Mouse (Mus musculus) intestine, postnatal 0 days (tissue): ENCODE data around the gene Cox7b2. TPM values are rescaled to one million over a fixed set of nuclear protein-coding genes. Genes with fewer than 3 reads are reported as not detected.
A peak's percentile ranks its signal among the peaks of the same experiment; 100 is the strongest.
"Not testable (repeated sequence)": the region's sequence is repeated elsewhere in the genome, so short reads cannot be mapped to it uniquely, and the experiment has no call there.

Experiments used
- ATAC-seq: fragments of 200-750 bp; cut with Nextera tagmentation; 2 replicates; pipeline ENCODE4 v1.8.0; 2017; ENCODE audit warnings: mild to moderate bottlenecking, moderate TSS enrichment, moderate library complexity
- H3K27ac ChIP-seq: fragments of 300-500 bp; sonication (generic); 2 replicates; pipeline ENCODE4 v1.5.1; 2014; ENCODE audit warnings: mild to moderate bottlenecking, low read depth, low read length, moderate library complexity
- H3K27me3 ChIP-seq: fragments of 300-500 bp; sonication (generic); replicated peaks from 2 replicates; pipeline ENCODE4 v1.6.1; 2014; ENCODE audit warnings: low read length, mixed read lengths; ENCODE audit not compliant: control insufficient read depth, insufficient read depth
- H3K36me3 ChIP-seq: fragments of 300-500 bp; sonication (generic); 2 replicates; pipeline ENCODE4 v1.6.1; 2014; ENCODE audit warnings: mild to moderate bottlenecking, moderate library complexity; ENCODE audit not compliant: control insufficient read depth, insufficient read depth
- H3K4me1 ChIP-seq: fragments of 300-500 bp; sonication (generic); replicated peaks from 2 replicates; pipeline ENCODE4 v1.6.1; 2014; ENCODE audit warnings: antibody characterized with exemption, low read length, mixed read lengths; ENCODE audit not compliant: control insufficient read depth, insufficient read depth
- H3K4me2 ChIP-seq: fragments of 300-500 bp; sonication (generic); replicated peaks from 2 replicates; pipeline ENCODE4 v1.6.1; 2014; ENCODE audit warnings: low read depth, mild to moderate bottlenecking, moderate library complexity
- H3K4me3 ChIP-seq: fragments of 300-500 bp; sonication (generic); 2 replicates; pipeline ENCODE4 v1.5.1; 2014; ENCODE audit warnings: low read depth, low read length
- H3K9ac ChIP-seq: fragments of 300-500 bp; sonication (generic); 2 replicates; pipeline ENCODE4 v1.6.1; 2014; ENCODE audit warnings: mild to moderate bottlenecking, low read depth, low read length
- H3K9me3 ChIP-seq: fragments of 300-500 bp; sonication (generic); 2 replicates; pipeline ENCODE4 v1.6.1; 2016; ENCODE audit warnings: mixed run types; ENCODE audit not compliant: control insufficient read depth
- CTCF ChIP-seq: sonication (generic); IDR thresholded peaks from 2 replicates; pipeline ENCODE4 v1.5.1; 2016; ENCODE audit warnings: low read depth, mild to moderate bottlenecking, control low read depth, antibody characterized with exemption, moderate library complexity
- WGBS: fragments of 180-500 bp; shearing (Covaris S2); extraction: QIAGEN DNeasy Blood & Tissue Kit; methylation state at CpG from one replicate; pipeline ENCODE4 v1.1.7; 2014; 5-methylcytosine and 5-hydroxymethylcytosine counted together
- polyA plus RNA-seq: library from polyadenylated mRNA; unstranded; fragments of >200 nt; fragmentation: Nextera tagmentation; extraction: Ambion mirVana; gene quantifications from 2 replicates; pipeline ENCODE4 v1.2.1, GENCODE M21; 2015

Cox7b2 gene
- not detected in 2 replicates for polyA plus RNA-seq

- Histone ChIP-seq H3K4me2 (no peak within 1 kb of the TSS), H3K27me3 (no peaks in the 10 kb centered on the region), H3K4me1 (no peaks in the 10 kb centered on the region), H3K9ac (no peak within 1 kb of the TSS), H3K4me3 (no peak within 1 kb of the TSS), H3K9me3 (no peaks in the 10 kb centered on the region), H3K36me3 (no peaks in the 10 kb centered on the region), H3K27ac (no peak within 1 kb of the TSS)
- ATAC-seq = no peak
- TF ChIP-seq CTCF = no peak
- WGBS = 91% methylated on average over 10 of the region's 10 CpGs
Observed at GRCm38 (mm10) chr5:71548079-71548478, at the start of gene Cox7b2. Cox7b2 (minus strand) TSS chr5:71548205.

- no peak for TF ChIP-seq CTCF
- Histone ChIP-seq H3K36me3 (no peaks in the 10 kb centered on the region), H3K27ac (no peak overlapping the region), H3K4me3 (no peak overlapping the region), H3K9me3 (no peaks in the 10 kb centered on the region), H3K4me2 (no peak overlapping the region), H3K27me3 (no peaks in the 10 kb centered on the region), H3K9ac (no peak overlapping the region), H3K4me1 (no peaks in the 10 kb centered on the region)
- WGBS = 77% methylated on average over 2 of the region's 2 CpGs
- ATAC-seq = no peak
Observed at GRCm38 (mm10) chr5:71595321-71595720, 47.3 kb upstream of the Cox7b2 start.

GRCm38 (mm10) chr5:71593745-71594255 is 45.8 kb upstream of the Cox7b2 start:
- H3K9me3 ChIP-seq = no peaks in the 10 kb centered on the region
- H3K4me1 ChIP-seq = no peaks in the 10 kb centered on the region
- no peak overlapping the region for H3K4me3 ChIP-seq
- TF ChIP-seq CTCF = no peak
- H3K4me2 ChIP-seq = no peak overlapping the region
- H3K9ac ChIP-seq = no peak overlapping the region
- H3K36me3 ChIP-seq = no peaks in the 10 kb centered on the region
- ATAC-seq = no peak
- 73% methylated on average over 2 of the region's 2 CpGs for WGBS
- H3K27me3 ChIP-seq = no peaks in the 10 kb centered on the region
- no peak overlapping the region for H3K27ac ChIP-seq

- WGBS = 85% methylated on average over 9 of the region's 9 CpGs
- no peak overlapping the region for H3K4me2 ChIP-seq
- no peaks in the 10 kb centered on the region for H3K9me3 ChIP-seq
- H3K36me3 ChIP-seq = no peaks in the 10 kb centered on the region
- no peak overlapping the region for H3K27ac ChIP-seq
- H3K4me1 ChIP-seq = no peaks in the 10 kb centered on the region
- no peaks in the 10 kb centered on the region for H3K27me3 ChIP-seq
- no peak for ATAC-seq
- H3K4me3 ChIP-seq = no peak overlapping the region
- no peak overlapping the region for H3K9ac ChIP-seq
- TF ChIP-seq CTCF = no peak
Observed at GRCm38 (mm10) chr5:71571646-71572237, 23.7 kb upstream of the Cox7b2 start.

- Histone ChIP-seq H3K36me3 (no peaks in the 10 kb centered on the region), H3K4me2 (no peak overlapping the region), H3K9me3 (no peaks in the 10 kb centered on the region), H3K27ac (no peak overlapping the region), H3K27me3 (no peaks in the 10 kb centered on the region), H3K4me3 (no peak overlapping the region), H3K9ac (no peak overlapping the region), H3K4me1 (no peaks in the 10 kb centered on the region)
- TF ChIP-seq CTCF = peak; percentile 51
- ATAC-seq = no peak
Observed at GRCm38 (mm10) chr5:71545554-71545953, 2.5 kb downstream of the Cox7b2 start.

- WGBS = 71% methylated on average over 9 of the region's 15 CpGs
Observed at GRCm38 (mm10) chr5:71525486-71525885, 22.5 kb downstream of the Cox7b2 start.

More at GRCm38 (mm10) chr5:71525486-71525885, 22.5 kb downstream of the Cox7b2 start:
- H3K27ac ChIP-seq, H3K27me3 ChIP-seq, H3K4me3 ChIP-seq, ATAC-seq, H3K9ac ChIP-seq, H3K9me3 ChIP-seq, H3K4me2 ChIP-seq, H3K36me3 ChIP-seq, H3K4me1 ChIP-seq: not testable (repeated sequence)
